Mouse (Mus musculus) cerebellum, adult 2 months (tissue): ENCODE results near the gene Prdx1.

ENCODE experiments used
- CTCF ChIP-seq: fragments of 200-500 bp; IDR thresholded peaks from 2 replicates; pipeline ENCODE4 v1.5.1; 2011; ENCODE audit warnings: low read depth, mild to moderate bottlenecking, control low read depth, low read length, moderate library complexity, borderline replicate concordance; ENCODE audit not compliant: insufficient read depth
- POLR2A ChIP-seq: fragments of 200-500 bp; IDR thresholded peaks from 2 replicates; pipeline ENCODE4 v1.6.1; 2011; ENCODE audit warnings: low read length, control low read depth, borderline replicate concordance; ENCODE audit not compliant: insufficient read depth

DNA sequence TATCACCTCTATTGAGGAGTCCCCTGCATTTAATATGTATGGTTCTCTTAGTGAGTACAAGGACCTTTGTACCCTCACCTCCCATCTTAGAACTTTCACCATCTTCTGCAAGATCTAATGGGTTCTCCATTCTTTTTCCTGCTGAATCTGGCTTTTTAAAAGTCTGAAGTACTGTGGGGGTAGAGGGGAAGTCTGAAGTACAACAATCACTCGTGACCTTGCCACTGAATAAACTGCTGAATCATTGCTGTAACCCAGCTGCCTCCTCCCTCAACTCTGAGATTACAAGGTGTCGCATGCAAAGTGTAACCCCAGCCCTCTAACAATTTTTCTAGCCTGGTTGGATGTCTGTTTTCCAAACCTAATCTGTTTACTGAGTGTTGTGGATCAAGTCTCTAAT is 30.2 kb upstream of the Prdx1 start:
- TF ChIP-seq CTCF (no peak), POLR2A (no peak)
